Mouse (Mus musculus): ENCODE results near the gene Adrb1. TPM values are rescaled to one million over a fixed set of nuclear protein-coding genes. Genes with fewer than 3 reads are reported as not detected.
"Not testable (repeated sequence)": the region's sequence is repeated elsewhere in the genome, so short reads cannot be mapped to it uniquely, and the experiment has no call there.

Gene Adrb1
- polyA plus RNA-seq, 1 experiment from 2014 or later, result 1.1 TPM

DNA sequence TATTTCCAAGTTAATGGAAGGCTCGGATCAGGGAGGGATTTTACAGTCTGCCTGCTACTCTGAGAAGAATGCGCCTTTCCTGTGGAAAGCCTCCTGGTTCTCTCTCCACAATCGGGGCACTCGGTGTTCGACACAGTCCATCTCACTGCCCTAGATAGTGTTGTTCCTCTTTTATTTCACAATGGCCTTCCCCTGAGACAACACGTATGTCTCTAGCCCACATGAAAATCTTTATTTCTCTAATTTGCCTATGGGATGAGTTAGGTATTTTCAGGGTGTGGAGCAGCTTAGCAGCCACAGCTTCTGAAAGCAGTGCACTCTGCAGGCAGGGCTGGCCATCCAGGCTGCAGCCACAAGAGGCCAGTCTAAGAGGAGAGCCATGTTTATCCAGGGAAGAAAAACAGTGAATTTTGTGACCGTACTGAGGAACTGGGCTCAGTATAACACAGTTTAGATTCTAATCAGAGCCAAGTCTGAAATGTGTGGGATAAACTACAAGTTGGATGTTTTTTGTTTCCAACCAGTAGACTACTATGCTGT, 12.1 kb downstream of the Adrb1 start:
- Histone ChIP-seq H3K9me3 (no peaks in the 10 kb centered on the region), H3K9ac (no peak overlapping the region), H3K27ac (replicated peaks) (no peak overlapping the region), H3K4me3 (no peak overlapping the region), H3K4me1 (replicated peaks) (no peaks in the 10 kb centered on the region), H3K4me2 (no peak overlapping the region), H3K36me3 (no peaks in the 10 kb centered on the region), H3K27me3 (no peaks in the 10 kb centered on the region)
- 68% methylated on average over 7 of the region's 7 CpGs for WGBS
- ATAC-seq (ENCODE audit: low FRiP score, low read depth), result no peak

DNA sequence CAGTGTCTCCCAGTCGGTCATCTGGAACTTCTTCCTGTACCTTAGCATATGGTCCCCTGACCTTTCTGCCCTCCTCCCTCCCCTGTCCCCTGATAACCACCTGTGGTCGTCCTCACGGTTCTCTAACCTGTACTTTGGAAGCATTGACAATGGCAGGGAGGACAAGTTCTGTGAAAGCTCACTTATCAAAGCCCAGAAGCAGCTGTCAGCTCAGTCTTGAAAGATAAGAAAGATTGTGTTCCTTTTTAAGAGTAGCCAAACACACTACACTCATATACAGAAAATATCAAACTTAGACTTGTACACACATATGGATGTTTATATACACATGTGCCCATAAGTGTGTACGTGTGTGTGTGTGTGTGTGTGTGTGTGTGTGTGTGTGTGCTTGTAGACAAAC, 13.7 kb downstream of the Adrb1 start:
- H3K4me3 ChIP-seq, result no peak overlapping the region
- no peak overlapping the region for H3K27ac ChIP-seq (replicated peaks)
- no peak overlapping the region for H3K4me2 ChIP-seq
- 70% methylated on average over 4 of the region's 4 CpGs for WGBS
- ATAC-seq (ENCODE audit: low FRiP score, low read depth), result no peak
- H3K36me3 ChIP-seq, result no peaks in the 10 kb centered on the region
- no peaks in the 10 kb centered on the region for H3K27me3 ChIP-seq
- H3K4me1 ChIP-seq (replicated peaks), result no peaks in the 10 kb centered on the region
- H3K9me3 ChIP-seq, result no peaks in the 10 kb centered on the region
- no peak overlapping the region for H3K9ac ChIP-seq

DNA sequence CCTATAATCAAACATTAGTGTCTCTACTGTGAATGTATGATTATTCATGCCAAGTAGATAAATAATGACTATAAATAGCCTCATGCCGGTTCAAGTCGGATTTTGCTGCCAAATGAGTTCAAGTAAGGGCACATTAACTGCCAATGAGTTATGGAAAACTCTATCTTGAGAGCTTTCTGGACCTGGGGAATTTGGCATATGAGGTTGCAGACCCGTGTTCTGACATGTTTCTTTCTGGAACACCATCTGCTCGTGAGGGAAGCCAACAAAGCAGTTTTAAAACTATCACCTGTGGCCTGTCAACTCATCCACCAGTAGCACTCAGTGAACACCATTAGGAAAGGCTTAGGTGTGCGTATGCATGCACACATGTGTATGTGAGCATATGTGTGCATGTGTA, 14.3 kb downstream of the Adrb1 start:
- H3K4me1 ChIP-seq (replicated peaks), result no peaks in the 10 kb centered on the region
- no peak overlapping the region for H3K27ac ChIP-seq (replicated peaks)
- H3K4me3 ChIP-seq, result no peak overlapping the region
- H3K27me3 ChIP-seq, result no peaks in the 10 kb centered on the region
- 71% methylated on average over 5 of the region's 5 CpGs for WGBS
- no peak overlapping the region for H3K9ac ChIP-seq
- no peaks in the 10 kb centered on the region for H3K9me3 ChIP-seq
- no peak for ATAC-seq (ENCODE audit: low FRiP score, low read depth)
- no peaks in the 10 kb centered on the region for H3K36me3 ChIP-seq
- H3K4me2 ChIP-seq, result no peak overlapping the region

DNA sequence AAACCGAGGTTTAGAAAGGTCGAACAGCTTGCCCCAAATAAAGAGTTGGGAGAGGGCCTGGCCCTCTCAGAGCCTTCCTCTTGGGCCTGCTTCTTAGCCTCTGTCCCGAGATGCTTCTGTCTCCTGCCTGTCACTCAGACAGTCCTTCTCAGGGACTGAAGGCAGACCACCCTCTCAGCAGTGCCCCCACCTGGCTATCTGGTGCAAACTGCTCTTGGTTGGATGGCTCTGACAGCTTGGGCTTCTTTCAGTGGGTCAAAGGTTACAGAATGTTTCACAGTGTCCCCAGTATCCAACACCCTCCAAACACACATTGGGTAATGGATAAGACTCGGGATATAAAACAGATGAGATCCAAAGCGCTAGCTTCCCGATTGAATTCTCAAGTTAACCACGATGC, 23.1 kb downstream of the Adrb1 start:
- H3K9me3 ChIP-seq, result no peaks in the 10 kb centered on the region
- H3K27me3 ChIP-seq, result no peaks in the 10 kb centered on the region
- H3K4me2 ChIP-seq, result no peak overlapping the region
- no peak overlapping the region for H3K27ac ChIP-seq (replicated peaks)
- H3K9ac ChIP-seq, result no peak overlapping the region
- H3K36me3 ChIP-seq, result no peaks in the 10 kb centered on the region
- 74% methylated on average over 7 of the region's 7 CpGs for WGBS
- H3K4me3 ChIP-seq, result no peak overlapping the region
- no peak for ATAC-seq (ENCODE audit: low FRiP score, low read depth)
- H3K4me1 ChIP-seq (replicated peaks), result 0 out of 2 replicates have a peak, but pooled peaks cover 4% of the 10 kb centered on the region

DNA sequence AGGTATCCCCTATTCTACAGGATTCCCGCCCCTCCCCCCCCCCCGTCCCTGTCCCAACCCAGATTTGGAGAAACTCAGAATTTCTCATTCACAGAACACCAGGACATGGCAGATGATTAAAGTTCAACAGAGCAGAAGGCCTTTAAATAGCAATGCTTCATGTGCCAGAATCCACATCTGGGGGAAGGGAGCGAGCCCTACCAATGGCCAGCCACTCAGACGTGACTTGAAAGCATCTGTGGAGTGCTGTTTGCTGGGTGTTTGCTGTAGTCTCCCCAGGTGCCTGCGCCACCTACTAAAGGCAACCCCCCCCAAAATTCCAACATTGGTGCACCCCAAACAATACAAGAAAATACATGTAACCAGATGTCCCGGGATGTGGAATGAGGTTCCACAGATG, 23.5 kb downstream of the Adrb1 start:
- Histone ChIP-seq H3K9me3 (no peaks in the 10 kb centered on the region), H3K4me2 (no peak overlapping the region), H3K27ac (replicated peaks) (no peak overlapping the region), H3K9ac (no peak overlapping the region), H3K4me3 (no peak overlapping the region), H3K27me3 (no peaks in the 10 kb centered on the region), H3K4me1 (replicated peaks) (0 out of 2 replicates have a peak, but pooled peaks cover 4% of the 10 kb centered on the region), H3K36me3 (no peaks in the 10 kb centered on the region)
- 75% methylated on average over 6 of the region's 6 CpGs for WGBS
- ATAC-seq (ENCODE audit: low FRiP score, low read depth), result no peak

DNA sequence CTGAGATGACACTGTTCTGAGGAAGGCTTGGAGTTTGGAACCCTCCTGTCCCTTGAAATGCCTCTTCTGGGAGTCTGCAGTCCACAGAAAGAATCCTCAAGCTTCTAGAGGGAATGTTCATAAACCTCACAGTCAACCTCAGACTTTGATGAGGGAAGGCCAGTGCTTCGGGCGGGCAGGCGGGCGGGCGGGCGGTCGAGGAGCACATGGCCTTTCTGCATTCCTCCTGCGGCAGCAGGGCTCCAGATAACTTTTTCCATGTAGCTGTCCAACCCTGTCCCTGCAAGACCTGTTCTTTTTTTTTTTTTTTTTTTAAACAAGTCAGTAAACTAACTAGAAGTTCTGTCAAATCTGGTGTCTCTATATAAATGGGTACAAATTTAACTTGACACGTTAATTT, 24.6 kb downstream of the Adrb1 start:
- H3K9me3 ChIP-seq, result no peaks in the 10 kb centered on the region
- no peaks in the 10 kb centered on the region for H3K27me3 ChIP-seq
- H3K4me3 ChIP-seq, result no peak overlapping the region
- ATAC-seq (ENCODE audit: low FRiP score, low read depth), result no peak
- 95% methylated on average over 9 of the region's 9 CpGs for WGBS
- no peak overlapping the region for H3K4me2 ChIP-seq
- H3K36me3 ChIP-seq, result no peaks in the 10 kb centered on the region
- H3K4me1 ChIP-seq (replicated peaks), result 0 out of 2 replicates have a peak, but pooled peaks cover 4% of the 10 kb centered on the region
- no peak overlapping the region for H3K27ac ChIP-seq (replicated peaks)
- no peak overlapping the region for H3K9ac ChIP-seq

DNA sequence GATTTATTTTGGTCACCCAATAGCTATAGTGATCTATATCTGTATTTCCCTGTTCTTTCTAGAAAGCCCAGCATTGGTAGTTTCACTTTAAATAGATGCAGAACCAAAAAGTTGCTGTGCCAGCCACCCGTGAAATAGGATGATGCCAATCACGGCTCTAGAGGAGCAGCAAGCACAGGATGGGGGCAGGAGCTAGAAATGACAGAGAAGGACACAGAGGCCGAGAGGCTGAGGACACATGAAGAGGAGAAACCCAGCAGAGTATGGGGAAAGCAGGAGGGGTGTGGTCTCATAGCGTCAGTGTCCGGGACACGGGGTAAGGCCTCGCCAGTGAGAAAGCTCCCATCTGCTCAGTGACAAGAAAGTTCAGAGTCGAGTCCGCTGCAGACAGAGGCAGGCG, 25.9 kb downstream of the Adrb1 start:
- no peak overlapping the region for H3K4me3 ChIP-seq

DNA sequence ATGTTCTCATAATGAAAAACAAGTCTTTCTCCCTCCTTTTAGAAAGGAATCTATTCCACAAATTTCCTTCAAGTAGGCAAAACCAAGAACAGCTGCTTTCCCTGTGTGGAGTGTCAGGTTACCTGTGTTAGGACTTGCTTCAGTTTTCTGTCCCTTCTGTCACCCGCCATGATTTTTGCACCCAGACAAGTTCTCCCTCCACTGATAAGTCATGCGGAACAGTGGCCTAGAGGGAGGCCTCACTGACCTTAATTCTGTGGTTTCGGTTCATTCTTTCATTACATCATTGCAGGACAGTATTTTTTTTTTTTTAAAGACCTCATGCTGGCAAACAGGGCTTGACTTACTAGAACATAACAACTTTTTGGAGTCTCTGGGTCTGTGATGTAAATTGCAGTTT, 27.3 kb downstream of the Adrb1 start:
- 0 out of 2 replicates have a peak, but pooled peaks cover under 1% of the 10 kb centered on the region for H3K4me1 ChIP-seq (replicated peaks)
- H3K27me3 ChIP-seq, result no peaks in the 10 kb centered on the region
- H3K27ac ChIP-seq (replicated peaks), result no peak overlapping the region
- no peak for ATAC-seq (ENCODE audit: low FRiP score, low read depth)
- no peak overlapping the region for H3K4me2 ChIP-seq
- 39% methylated on average over 3 of the region's 3 CpGs for WGBS
- H3K36me3 ChIP-seq, result no peaks in the 10 kb centered on the region
- H3K9me3 ChIP-seq, result no peaks in the 10 kb centered on the region
- no peak overlapping the region for H3K9ac ChIP-seq
- no peak overlapping the region for H3K4me3 ChIP-seq

More for the DNA sequence above, 25.9 kb downstream of the Adrb1 start:
- WGBS, result 71% methylated on average over 10 of the region's 10 CpGs
- H3K4me2 ChIP-seq, result no peak overlapping the region
- H3K27me3 ChIP-seq, result no peaks in the 10 kb centered on the region
- H3K9me3 ChIP-seq, result no peaks in the 10 kb centered on the region
- no peak overlapping the region for H3K9ac ChIP-seq
- no peak for ATAC-seq (ENCODE audit: low FRiP score, low read depth)
- H3K36me3 ChIP-seq, result no peaks in the 10 kb centered on the region
- 0 out of 2 replicates have a peak, but pooled peaks cover 4% of the 10 kb centered on the region for H3K4me1 ChIP-seq (replicated peaks)
- H3K27ac ChIP-seq (replicated peaks), result no peak overlapping the region

DNA sequence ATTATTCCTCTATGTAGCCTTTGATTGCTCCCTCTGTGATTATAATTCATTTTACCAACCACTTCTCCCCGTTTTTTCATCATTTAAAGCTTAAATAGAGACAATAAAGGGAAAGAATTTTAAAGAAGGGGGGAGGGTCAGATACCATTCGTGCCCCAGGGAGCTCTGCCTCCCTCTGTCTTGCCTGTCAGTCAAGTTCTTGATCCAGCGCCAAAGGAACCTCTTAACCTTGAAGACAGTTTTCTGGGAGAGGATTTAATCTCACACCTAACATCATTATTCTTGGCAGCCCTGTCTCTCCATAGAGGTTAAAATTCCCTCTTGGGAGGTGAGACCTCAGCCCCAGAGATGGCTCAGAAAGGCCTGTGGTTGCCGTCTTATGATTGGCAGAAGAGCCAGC, 28.7 kb downstream of the Adrb1 start:
- ATAC-seq (ENCODE audit: low FRiP score, low read depth), result no peak
- no peak overlapping the region for H3K4me2 ChIP-seq
- no peak overlapping the region for H3K9ac ChIP-seq
- H3K36me3 ChIP-seq, result no peaks in the 10 kb centered on the region
- no peaks in the 10 kb centered on the region for H3K27me3 ChIP-seq
- no peak overlapping the region for H3K4me3 ChIP-seq
- H3K27ac ChIP-seq (replicated peaks), result no peak overlapping the region
- no peaks in the 10 kb centered on the region for H3K4me1 ChIP-seq (replicated peaks)
- WGBS, result 23% methylated on average over 4 of the region's 4 CpGs
- no peaks in the 10 kb centered on the region for H3K9me3 ChIP-seq

DNA sequence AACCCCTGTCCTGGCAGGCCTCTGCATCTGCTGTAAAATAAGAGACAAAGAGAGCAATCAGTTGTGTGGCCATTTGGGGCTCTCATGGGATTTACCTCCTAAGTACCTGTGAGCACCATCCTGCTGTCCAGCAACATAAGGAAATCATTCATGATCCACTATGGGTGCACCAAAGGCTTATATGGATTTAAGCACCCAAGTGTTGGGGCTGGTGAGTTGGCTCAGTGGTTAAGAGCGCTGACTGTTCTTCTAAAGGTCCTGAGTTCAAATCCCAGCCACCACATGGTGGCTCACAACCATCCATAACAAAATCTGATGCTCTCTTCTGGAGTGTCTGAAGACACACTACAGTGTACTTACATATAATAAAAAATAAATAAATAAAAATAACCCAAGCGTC, 32.5 kb downstream of the Adrb1 start:
- not testable (repeated sequence) for ATAC-seq (ENCODE audit: low FRiP score, low read depth); H3K36me3 ChIP-seq; H3K4me1 ChIP-seq (replicated peaks); H3K27ac ChIP-seq (replicated peaks); H3K4me3 ChIP-seq; H3K9me3 ChIP-seq; H3K27me3 ChIP-seq; H3K9ac ChIP-seq; H3K4me2 ChIP-seq
- 93% methylated on average over 2 of the region's 2 CpGs for WGBS

DNA sequence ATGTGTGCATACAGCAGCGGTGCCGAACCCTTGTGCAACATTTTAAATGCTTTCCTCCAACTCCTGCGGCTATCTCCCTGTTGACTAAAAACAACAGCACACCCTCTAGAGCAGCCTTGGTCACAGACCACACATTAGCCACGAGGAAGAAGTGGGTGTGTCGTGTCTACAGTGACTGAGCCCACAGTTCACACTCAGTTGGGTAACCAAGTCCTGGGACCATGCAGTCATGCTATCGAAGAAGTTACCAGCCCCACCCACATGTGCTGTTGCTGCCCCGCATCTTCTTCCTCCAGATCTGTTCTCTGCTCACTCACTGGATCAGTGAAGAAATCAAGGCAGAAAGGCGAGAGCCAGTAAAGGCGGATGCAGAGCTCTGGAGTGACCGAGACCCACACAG, 34.4 kb downstream of the Adrb1 start:
- ATAC-seq (ENCODE audit: low FRiP score, low read depth), result no peak
- Histone ChIP-seq H3K9me3 (no peaks in the 10 kb centered on the region), H3K9ac (no peak overlapping the region), H3K27ac (replicated peaks) (no peak overlapping the region), H3K36me3 (no peaks in the 10 kb centered on the region), H3K4me1 (replicated peaks) (no peaks in the 10 kb centered on the region), H3K4me2 (no peak overlapping the region), H3K4me3 (no peak overlapping the region), H3K27me3 (no peaks in the 10 kb centered on the region)
- WGBS, result 89% methylated on average over 10 of the region's 10 CpGs

DNA sequence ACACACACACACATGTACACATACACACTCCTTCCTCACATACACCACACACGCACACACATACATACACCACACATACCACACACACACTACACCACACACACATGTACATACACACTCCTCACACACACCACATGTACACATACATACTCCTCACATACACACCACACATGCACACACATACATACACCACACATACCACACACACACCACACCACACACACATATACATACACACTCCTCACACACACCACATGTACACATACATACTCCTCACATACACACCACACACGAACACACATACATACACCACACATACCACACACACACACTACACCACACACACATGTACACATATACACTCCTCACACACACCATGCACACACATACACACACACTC, 36.3 kb downstream of the Adrb1 start:
- no peak overlapping the region for H3K27ac ChIP-seq (replicated peaks)
- no peak overlapping the region for H3K4me3 ChIP-seq
- H3K27me3 ChIP-seq, result no peaks in the 10 kb centered on the region
- no peaks in the 10 kb centered on the region for H3K36me3 ChIP-seq
- no peak overlapping the region for H3K9ac ChIP-seq
- WGBS, result 96% methylated on average over 2 of the region's 2 CpGs
- no peaks in the 10 kb centered on the region for H3K9me3 ChIP-seq
- no peak overlapping the region for H3K4me2 ChIP-seq
- H3K4me1 ChIP-seq (replicated peaks), result no peaks in the 10 kb centered on the region
- ATAC-seq (ENCODE audit: low FRiP score, low read depth), result no peak

DNA sequence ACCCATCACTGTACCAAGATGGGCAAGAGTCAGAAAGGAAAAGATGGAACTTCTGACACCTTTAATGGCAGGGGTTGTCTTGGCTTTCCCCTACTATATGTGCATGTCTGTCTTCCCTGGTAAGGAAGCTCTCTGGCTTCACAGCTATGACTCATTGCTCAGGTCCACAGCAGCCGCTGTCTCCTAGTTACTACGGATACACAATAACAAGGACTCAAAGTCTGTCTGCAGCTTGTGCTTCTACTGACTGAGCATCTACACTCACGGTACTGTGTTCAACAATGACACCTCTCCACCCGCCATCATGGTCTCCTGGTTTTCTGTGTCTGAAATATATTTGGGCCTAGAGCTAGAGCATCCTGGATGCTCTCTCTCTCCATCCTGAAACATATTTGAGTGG, 37.7 kb downstream of the Adrb1 start:
- 91% methylated on average over 4 of the region's 4 CpGs for WGBS
- no peaks in the 10 kb centered on the region for H3K36me3 ChIP-seq
- no peaks in the 10 kb centered on the region for H3K9me3 ChIP-seq
- no peaks in the 10 kb centered on the region for H3K27me3 ChIP-seq
- ATAC-seq (ENCODE audit: low FRiP score, low read depth), result no peak
- no peaks in the 10 kb centered on the region for H3K4me1 ChIP-seq (replicated peaks)
- H3K4me3 ChIP-seq, result no peak overlapping the region
- no peak overlapping the region for H3K9ac ChIP-seq
- no peak overlapping the region for H3K4me2 ChIP-seq
- no peak overlapping the region for H3K27ac ChIP-seq (replicated peaks)

All from hindbrain, embryonic 15.5 days (tissue).